Mouse (Mus musculus) spleen, postnatal 10 days (tissue): ENCODE results near the gene Gimap9.

ENCODE experiments used
- DNase-seq, 2 experiments: peaks; one replicate each; pipeline ENCODE4 v3.0.0; 2021 to 2022; ENCODE audit warnings: low spot score in 2 of 2

Gene Gimap9

GRCm38 (mm10) chr6:48689320-48689719 is 13.4 kb downstream of the Gimap9 start:
- DNase-seq: no peak

- peak in 1 of 2 experiments; percentile 44 for DNase-seq
Observed at GRCm38 (mm10) chr6:48692962-48693361, 17.0 kb downstream of the Gimap9 start.

GRCm38 (mm10) chr6:48696830-48697554 is 21.1 kb downstream of the Gimap9 start:
- DNase-seq: no peak

GRCm38 (mm10) chr6:48697555-48697930 is 21.6 kb downstream of the Gimap9 start:
- DNase-seq: no peak

GRCm38 (mm10) chr6:48698066-48698856 is 22.3 kb downstream of the Gimap9 start:
- peak in 1 of 2 experiments; percentile 10 for DNase-seq

- no peak for DNase-seq
Observed at GRCm38 (mm10) chr6:48698888-48699287, 23.0 kb downstream of the Gimap9 start.

GRCm38 (mm10) chr6:48700251-48701075 is 24.5 kb downstream of the Gimap9 start:
- DNase-seq: peak in 1 of 2 experiments; percentile 49

- DNase-seq: no peak
Observed at GRCm38 (mm10) chr6:48702146-48702545, 26.2 kb downstream of the Gimap9 start.

GRCm38 (mm10) chr6:48702601-48703000 is 26.7 kb downstream of the Gimap9 start:
- no peak for DNase-seq

- no peak for DNase-seq
Observed at GRCm38 (mm10) chr6:48704146-48704545, 28.2 kb downstream of the Gimap9 start.

GRCm38 (mm10) chr6:48706130-48706529 is 30.2 kb downstream of the Gimap9 start:
- no peak for DNase-seq

- DNase-seq: peak in 1 of 2 experiments; percentile 71
Observed at GRCm38 (mm10) chr6:48718455-48718854, 42.5 kb downstream of the Gimap9 start, which contains the start of the genes Gm28053 and Gimap7. Gene Gm28053 (plus strand): TSS chr6:48718607. Gene Gimap7 (plus strand): TSS chr6:48718621.

GRCm38 (mm10) chr6:48720326-48720725 is 44.4 kb downstream of the Gimap9 start:
- DNase-seq: no peak

GRCm38 (mm10) chr6:48723468-48723867 is 47.5 kb downstream of the Gimap9 start:
- no peak for DNase-seq

GRCm38 (mm10) chr6:48725476-48725875 is 49.5 kb downstream of the Gimap9 start:
- DNase-seq: peak in 1 of 2 experiments; percentile 55

- no peak for DNase-seq
Observed at GRCm38 (mm10) chr6:48727761-48728160, 51.8 kb downstream of the Gimap9 start.
